Mouse (Mus musculus): ENCODE data around the gene Dcakd. TPM values are rescaled to one million over a fixed set of nuclear protein-coding genes. Genes with fewer than 3 reads are reported as not detected.

The Dcakd gene
- total and polyA plus RNA-seq, 3 experiments: 36.4 to 199 (median 87.1) TPM

DNA sequence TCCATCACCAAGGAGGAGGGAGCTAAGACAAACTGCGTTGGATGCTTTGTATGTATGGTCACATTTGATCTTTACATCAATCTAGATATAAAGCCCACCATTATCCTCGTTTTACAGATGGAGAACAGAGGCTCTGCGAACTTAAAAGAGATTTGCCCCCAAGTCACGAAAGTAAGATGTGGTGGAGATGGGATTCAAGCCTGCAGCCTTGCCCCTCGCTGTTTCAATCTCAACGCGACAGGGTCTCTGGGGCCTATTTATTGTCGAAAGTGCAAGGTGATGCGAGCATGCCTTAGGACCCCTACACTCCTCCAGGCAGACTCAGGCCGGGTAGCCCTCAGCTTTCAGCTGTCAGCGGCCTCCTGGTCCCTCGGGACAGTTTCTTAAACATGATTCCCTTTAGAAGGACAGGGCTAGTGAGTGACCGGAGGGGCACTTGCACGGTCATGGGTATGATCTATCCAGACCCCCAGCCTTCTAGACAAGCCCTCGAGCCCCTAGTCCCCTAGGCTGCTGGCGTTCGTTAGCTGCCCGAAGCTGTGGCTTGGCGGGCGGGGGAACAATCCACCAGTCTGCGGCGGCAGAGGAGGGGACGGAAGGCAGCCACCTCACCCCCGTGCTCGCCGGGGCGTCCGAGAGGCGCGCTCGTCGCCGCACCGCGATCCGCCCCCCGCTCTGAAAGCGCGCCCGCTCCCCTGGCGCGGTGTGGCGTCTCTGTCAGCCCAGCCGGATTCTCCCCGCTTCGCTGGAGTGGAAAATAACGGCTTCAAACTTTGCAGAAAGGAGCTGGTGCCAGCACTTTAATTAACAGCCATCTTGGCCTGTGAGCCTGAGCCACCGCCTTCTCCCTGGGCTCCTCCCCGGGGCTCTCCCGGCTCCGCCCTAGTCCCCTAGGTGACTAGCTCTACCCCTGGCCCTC, 79.8 kb downstream of the Dcakd start:
- peak; percentile 28 for DNase-seq (ENCODE audit: low spot score)
- Histone ChIP-seq H3K36me3 (replicated peaks) (no peaks in the 10 kb centered on the region), H3K4me1 (ENCODE audit: insufficient read depth, low read depth, low read length) (peaks cover 4% of the 10 kb centered on the region; the same call in 1 of the 2 replicates), H3K27me3 (ENCODE audit: insufficient read depth, low read length) (peaks cover 89% of the 10 kb centered on the region), H3K9me3 (replicated peaks) (peaks cover 14% of the 10 kb centered on the region), H3K4me3 (ENCODE audit: low read depth, low read length) (peak overlapping the region; percentile 60; the same call in 1 of the 2 replicates)
- no peak for ATAC-seq (ENCODE audit: extremely low read depth, insufficient number of reproducible peaks, low FRiP score, poor library complexity, severe bottlenecking)
- TF ChIP-seq TAL1 (conservative IDR thresholded peaks at IDR 0.05; ENCODE audit: low read depth, low read length) (no peak), GATA2 (IDR thresholded peaks at IDR 0.05; ENCODE audit: borderline replicate concordance, low read depth, low read length) (no peak), POLR2AphosphoS5 (IDR thresholded peaks at IDR 0.05; ENCODE audit: insufficient replicate concordance, low read depth, low read length) (no peak)

DNA sequence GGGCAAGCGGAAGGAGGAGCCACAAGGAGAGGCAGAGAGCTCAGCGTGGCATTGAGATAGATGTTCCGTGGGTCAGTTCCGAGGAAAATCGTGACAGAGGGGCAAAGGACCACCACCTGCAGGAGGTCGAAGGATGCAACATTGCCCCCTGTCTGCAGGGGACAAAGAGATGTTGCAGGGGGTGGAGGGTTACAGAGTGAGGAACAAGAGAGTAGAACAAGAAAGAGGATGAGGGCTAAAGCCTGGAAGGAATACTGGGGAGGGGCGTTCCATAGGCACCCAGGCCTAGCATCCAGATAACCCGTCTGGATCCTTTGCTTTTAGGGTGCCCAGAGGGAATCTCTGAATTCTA, 81.2 kb downstream of the Dcakd start:
- ATAC-seq (ENCODE audit: extremely low read depth, insufficient number of reproducible peaks, low FRiP score, poor library complexity, severe bottlenecking): no peak
- Histone ChIP-seq H3K36me3 (replicated peaks) (no peaks in the 10 kb centered on the region), H3K27me3 (ENCODE audit: insufficient read depth, low read length) (peaks cover 85% of the 10 kb centered on the region), H3K9me3 (replicated peaks) (peaks cover 14% of the 10 kb centered on the region), H3K4me1 (ENCODE audit: insufficient read depth, low read depth, low read length) (peaks cover 4% of the 10 kb centered on the region), H3K4me3 (ENCODE audit: low read depth, low read length) (no peak overlapping the region)
- DNase-seq (ENCODE audit: low spot score): no peak
- TF ChIP-seq POLR2AphosphoS5 (IDR thresholded peaks at IDR 0.05; ENCODE audit: insufficient replicate concordance, low read depth, low read length) (no peak), CTCF (IDR thresholded peaks at IDR 0.05; ENCODE audit: low read depth, low read length) (no peak), GATA2 (IDR thresholded peaks at IDR 0.05; ENCODE audit: borderline replicate concordance, low read depth, low read length) (no peak), GATA1 (IDR thresholded peaks at IDR 0.05; ENCODE audit: borderline replicate concordance, low read length) (no peak), TAL1 (conservative IDR thresholded peaks at IDR 0.05; ENCODE audit: low read depth, low read length) (no peak)

DNA sequence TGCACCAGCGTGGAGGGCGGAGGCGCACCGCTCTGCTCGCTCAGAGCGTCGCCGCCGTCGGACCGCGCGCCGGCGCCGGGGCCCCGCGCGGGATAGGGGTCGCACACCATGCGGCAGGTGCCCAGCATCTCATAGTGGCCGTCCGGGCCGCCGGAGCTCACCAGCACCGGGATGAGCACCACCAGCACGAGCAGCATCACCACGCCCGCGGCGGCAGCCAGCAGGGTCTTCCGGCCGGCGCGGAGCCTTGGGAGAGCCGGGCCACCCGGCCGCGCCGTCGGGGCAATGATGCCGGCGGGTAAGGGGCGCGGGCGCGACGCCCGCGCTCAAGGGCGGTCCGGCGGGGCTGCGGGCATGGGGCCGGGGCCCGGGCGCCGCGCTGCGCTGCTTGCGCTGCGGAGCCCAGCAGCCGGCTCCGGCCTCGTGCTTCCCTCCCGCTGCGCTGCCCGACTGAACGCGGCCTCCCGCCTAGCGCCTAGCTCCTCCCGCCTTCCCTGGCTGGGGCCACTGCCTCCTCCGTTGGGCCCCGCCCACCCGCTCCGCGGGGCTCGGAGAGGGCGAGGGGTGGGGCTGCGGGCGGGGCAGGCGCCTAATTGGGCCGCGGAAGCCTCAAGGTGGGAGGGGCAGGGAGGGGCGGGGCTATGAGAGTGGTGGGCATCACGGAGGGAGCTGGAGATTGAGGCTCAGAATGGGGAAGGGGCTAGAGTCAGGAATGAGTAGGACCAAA, 81.7 kb downstream of the Dcakd start, which contains the start of gene C1ql1:
C1ql1 (minus strand) TSS at position 424 of the 727 bp plus-strand sequence.
- peaks cover 10% of the 10 kb centered on the region for H3K4me1 ChIP-seq (ENCODE audit: insufficient read depth, low read depth, low read length)
- no peaks in the 10 kb centered on the region for H3K36me3 ChIP-seq (replicated peaks)
- H3K27me3 ChIP-seq (ENCODE audit: insufficient read depth, low read length): peaks cover 80% of the 10 kb centered on the region
- H3K9me3 ChIP-seq (replicated peaks): peaks cover 14% of the 10 kb centered on the region
- TF ChIP-seq CTCF (IDR thresholded peaks at IDR 0.05; ENCODE audit: low read depth, low read length): no peak
- TF ChIP-seq POLR2AphosphoS5 (IDR thresholded peaks at IDR 0.05; ENCODE audit: insufficient replicate concordance, low read depth, low read length): no peak
- no peak for TF ChIP-seq GATA2 (IDR thresholded peaks at IDR 0.05; ENCODE audit: borderline replicate concordance, low read depth, low read length)
- no peak for TF ChIP-seq TAL1 (conservative IDR thresholded peaks at IDR 0.05; ENCODE audit: low read depth, low read length)
- no peak for TF ChIP-seq GATA1 (IDR thresholded peaks at IDR 0.05; ENCODE audit: borderline replicate concordance, low read length)
- H3K4me3 ChIP-seq (ENCODE audit: low read depth, low read length): no peak within 1 kb of the TSS; the same call in 1 of the 2 replicates
- DNase-seq (ENCODE audit: low spot score) (no peak), ATAC-seq (ENCODE audit: extremely low read depth, insufficient number of reproducible peaks, low FRiP score, poor library complexity, severe bottlenecking) (no peak)

GRCm38 (mm10) chr11:102945306-102946264, 82.5 kb downstream of the Dcakd start:
- no peak for DNase-seq (ENCODE audit: low spot score)
- Histone ChIP-seq H3K4me3 (ENCODE audit: low read depth, low read length) (no peak overlapping the region), H3K9me3 (replicated peaks) (peaks cover 14% of the 10 kb centered on the region), H3K4me1 (ENCODE audit: insufficient read depth, low read depth, low read length) (peaks cover 17% of the 10 kb centered on the region), H3K27me3 (ENCODE audit: insufficient read depth, low read length) (peaks cover 80% of the 10 kb centered on the region), H3K36me3 (replicated peaks) (no peaks in the 10 kb centered on the region)
- no peak for ATAC-seq (ENCODE audit: extremely low read depth, insufficient number of reproducible peaks, low FRiP score, poor library complexity, severe bottlenecking)
- no peak for TF ChIP-seq TAL1 (conservative IDR thresholded peaks at IDR 0.05; ENCODE audit: low read depth, low read length)
- TF ChIP-seq POLR2AphosphoS5 (IDR thresholded peaks at IDR 0.05; ENCODE audit: insufficient replicate concordance, low read depth, low read length): no peak
- no peak for TF ChIP-seq GATA1 (IDR thresholded peaks at IDR 0.05; ENCODE audit: borderline replicate concordance, low read length)
- no peak for TF ChIP-seq GATA2 (IDR thresholded peaks at IDR 0.05; ENCODE audit: borderline replicate concordance, low read depth, low read length)
- no peak for TF ChIP-seq CTCF (IDR thresholded peaks at IDR 0.05; ENCODE audit: low read depth, low read length)

Other genes starting within 250 kb of the Dcakd start
- not detected in 2 replicates for gene Gjc1, start 208.6 kb downstream of the Dcakd start, total RNA-seq (2014; fragmentation: Nextera tagmentation)
- 0.11 and 0.12 TPM in 2 replicates for gene Gjc1, start 208.6 kb downstream of the Dcakd start, total RNA-seq (2017)
- gene Gjc1, start 208.6 kb downstream of the Dcakd start, polyA plus RNA-seq (2012): not detected in 2 replicates
- not detected in 2 replicates for gene Higd1b, start 192.5 kb downstream of the Dcakd start, total RNA-seq (2014; fragmentation: Nextera tagmentation)
- gene Higd1b, start 192.5 kb downstream of the Dcakd start, total RNA-seq (2017): not detected in 2 replicates
- gene Higd1b, start 192.5 kb downstream of the Dcakd start, polyA plus RNA-seq (2012): not detected in 2 replicates
- gene Eftud2, start 147.3 kb downstream of the Dcakd start, total RNA-seq (2014; fragmentation: Nextera tagmentation): 109 and 134 TPM in 2 replicates
- 171 and 175 TPM in 2 replicates for gene Eftud2, start 147.3 kb downstream of the Dcakd start, total RNA-seq (2017)
- gene Eftud2, start 147.3 kb downstream of the Dcakd start, polyA plus RNA-seq (2012): 257 and 335 TPM in 2 replicates
- gene Ccdc103, start 147.1 kb downstream of the Dcakd start, total RNA-seq (2014; fragmentation: Nextera tagmentation): 0.87 TPM in 1 of 2 replicates, not detected in the other
- 0.23 and 0.87 TPM in 2 replicates for gene Ccdc103, start 147.1 kb downstream of the Dcakd start, total RNA-seq (2017)
- 0.09 TPM in 1 of 2 replicates, not detected in the other for gene Ccdc103, start 147.1 kb downstream of the Dcakd start, polyA plus RNA-seq (2012)
- not detected in 2 replicates for gene Fam187a, start 143.2 kb downstream of the Dcakd start, total RNA-seq (2014; fragmentation: Nextera tagmentation)
- gene Fam187a, start 143.2 kb downstream of the Dcakd start, total RNA-seq (2017): 0.16 TPM in 1 of 2 replicates, not detected in the other
- not detected in 2 replicates for gene Fam187a, start 143.2 kb downstream of the Dcakd start, polyA plus RNA-seq (2012)
- not detected in 2 replicates for gene Gfap, start 127.4 kb downstream of the Dcakd start, total RNA-seq (2014; fragmentation: Nextera tagmentation)
- gene Gfap, start 127.4 kb downstream of the Dcakd start, total RNA-seq (2017): 0.06 TPM in 1 of 2 replicates, not detected in the other
- gene Gfap, start 127.4 kb downstream of the Dcakd start, polyA plus RNA-seq (2012): not detected in 2 replicates
- gene Kif18b, start 103.2 kb downstream of the Dcakd start, total RNA-seq (2014; fragmentation: Nextera tagmentation): 58.4 and 76.2 TPM in 2 replicates
- gene Kif18b, start 103.2 kb downstream of the Dcakd start, total RNA-seq (2017): 25.5 and 28.1 TPM in 2 replicates
- 35.3 and 42.6 TPM in 2 replicates for gene Kif18b, start 103.2 kb downstream of the Dcakd start, polyA plus RNA-seq (2012)
- not detected in 2 replicates for gene C1ql1, start 81.6 kb downstream of the Dcakd start, total RNA-seq (2014; fragmentation: Nextera tagmentation)
- not detected in 2 replicates for gene C1ql1, start 81.6 kb downstream of the Dcakd start, total RNA-seq (2017)
- gene C1ql1, start 81.6 kb downstream of the Dcakd start, polyA plus RNA-seq (2012): not detected in 2 replicates
- gene Nmt1, start 143 bp downstream of the Dcakd start, total RNA-seq (2014; fragmentation: Nextera tagmentation): 54.2 and 83.8 TPM in 2 replicates
- 40.0 and 51.2 TPM in 2 replicates for gene Nmt1, start 143 bp downstream of the Dcakd start, total RNA-seq (2017)
- gene Nmt1, start 143 bp downstream of the Dcakd start, polyA plus RNA-seq (2012): 5.9 and 9.2 TPM in 2 replicates
- gene Plcd3, start 73.3 kb upstream of the Dcakd start, total RNA-seq (2014; fragmentation: Nextera tagmentation): not detected in 2 replicates
- gene Plcd3, start 73.3 kb upstream of the Dcakd start, total RNA-seq (2017): 0.06 and 0.11 TPM in 2 replicates
- not detected in 2 replicates for gene Plcd3, start 73.3 kb upstream of the Dcakd start, polyA plus RNA-seq (2012)
- gene Acbd4, start 73.3 kb upstream of the Dcakd start, total RNA-seq (2014; fragmentation: Nextera tagmentation): 16.9 and 32.7 TPM in 2 replicates
- gene Acbd4, start 73.3 kb upstream of the Dcakd start, total RNA-seq (2017): 11.9 and 19.2 TPM in 2 replicates
- gene Acbd4, start 73.3 kb upstream of the Dcakd start, polyA plus RNA-seq (2012): 22.1 and 23.2 TPM in 2 replicates
- gene Hexim1, start 87.9 kb upstream of the Dcakd start, total RNA-seq (2014; fragmentation: Nextera tagmentation): 13.2 and 16.6 TPM in 2 replicates
- 36.7 and 39.4 TPM in 2 replicates for gene Hexim1, start 87.9 kb upstream of the Dcakd start, total RNA-seq (2017)
- gene Hexim1, start 87.9 kb upstream of the Dcakd start, polyA plus RNA-seq (2012): 21.2 and 25.7 TPM in 2 replicates
- 6.1 and 12.7 TPM in 2 replicates for gene Hexim2, start 104.1 kb upstream of the Dcakd start, total RNA-seq (2014; fragmentation: Nextera tagmentation)
- 8.6 and 9.0 TPM in 2 replicates for gene Hexim2, start 104.1 kb upstream of the Dcakd start, total RNA-seq (2017)
- gene Hexim2, start 104.1 kb upstream of the Dcakd start, polyA plus RNA-seq (2012): 11.7 and 13.7 TPM in 2 replicates
- gene Fmnl1, start 142.8 kb upstream of the Dcakd start, total RNA-seq (2014; fragmentation: Nextera tagmentation): 2.7 TPM in 1 of 2 replicates, not detected in the other
- 0.23 TPM in 1 of 2 replicates, not detected in the other for gene Fmnl1, start 142.8 kb upstream of the Dcakd start, total RNA-seq (2017)
- 0.02 and 0.07 TPM in 2 replicates for gene Fmnl1, start 142.8 kb upstream of the Dcakd start, polyA plus RNA-seq (2012)
- gene 1700023F06Rik, start 180.2 kb upstream of the Dcakd start, total RNA-seq (2014; fragmentation: Nextera tagmentation): not detected in 2 replicates
- not detected in 2 replicates for gene 1700023F06Rik, start 180.2 kb upstream of the Dcakd start, total RNA-seq (2017)
- gene 1700023F06Rik, start 180.2 kb upstream of the Dcakd start, polyA plus RNA-seq (2012): not detected in 2 replicates
- gene Spata32, start 190.1 kb upstream of the Dcakd start, total RNA-seq (2014; fragmentation: Nextera tagmentation): not detected in 2 replicates
- gene Spata32, start 190.1 kb upstream of the Dcakd start, total RNA-seq (2017): 0.16 TPM in 1 of 2 replicates, not detected in the other
- gene Spata32, start 190.1 kb upstream of the Dcakd start, polyA plus RNA-seq (2012): not detected in 2 replicates
- gene Map3k14, start 239.1 kb upstream of the Dcakd start, total RNA-seq (2014; fragmentation: Nextera tagmentation): 10.1 and 10.8 TPM in 2 replicates
- gene Map3k14, start 239.1 kb upstream of the Dcakd start, total RNA-seq (2017): 3.3 and 4.9 TPM in 2 replicates
- 9.4 and 10.8 TPM in 2 replicates for gene Map3k14, start 239.1 kb upstream of the Dcakd start, polyA plus RNA-seq (2012)

Data from G1E (cell line).